9 mouse cellular contexts compared by ENCODE assay signal in the genomic region with DNA sequence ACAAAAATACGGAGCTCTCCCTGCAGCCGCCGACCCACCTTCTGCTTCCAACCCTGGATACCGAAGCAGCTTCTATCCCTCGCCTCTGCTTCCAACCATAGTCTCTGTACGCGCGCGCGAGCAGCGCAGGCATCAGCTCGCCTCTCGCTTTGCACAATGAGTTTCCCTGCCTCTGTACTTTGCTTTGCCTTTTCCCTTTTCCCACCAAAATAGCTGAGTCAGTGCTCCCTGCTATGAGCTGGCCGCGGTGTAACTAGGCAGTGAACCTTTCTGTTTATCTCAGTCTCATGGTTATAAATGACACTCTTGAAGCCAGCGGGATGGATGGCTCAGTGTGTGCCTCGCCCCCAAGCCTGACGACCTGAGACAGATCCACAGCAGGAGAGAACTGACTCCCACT.
A peak's percentile ranks its signal among the peaks of the same experiment; 100 is the strongest.
DNase-seq lines count a peak whose midpoint lies in the region; ATAC-seq lines count a peak whose summit lies in the region.
"Had no signal": no experiment of that assay in that cellular context is flagged by ENCODE, and none has a peak within 500 bp of the region (broad histone marks: within the 10 kb centered on the region; RNA-seq: fewer than 3 reads in every experiment).

No protein-coding gene starts in this region.

- no peak overlapping the region for H3K4me3 ChIP-seq in lung, embryonic 15.5 days
- no peak overlapping the region for H3K4me3 ChIP-seq in neural tube, embryonic 15.5 days (replicated peaks)

- 0 out of 2 replicates have a peak overlapping the region, but pooled peaks have one; percentile 10 for H3K4me2 ChIP-seq in lung, embryonic 15.5 days
- H3K4me2 ChIP-seq in neural tube, embryonic 15.5 days = peak overlapping the region; percentile 34

- no peak overlapping the region for H3K9ac ChIP-seq in lung, embryonic 15.5 days
- no peak overlapping the region for H3K9ac ChIP-seq in neural tube, embryonic 15.5 days (replicated peaks)
- H3K9ac ChIP-seq: liver, embryonic 14.5 days had no signal

- H3K9me3 ChIP-seq in lung, embryonic 15.5 days = no peaks in the 10 kb centered on the region
- no peaks in the 10 kb centered on the region for H3K9me3 ChIP-seq in neural tube, embryonic 15.5 days (replicated peaks)

- H3K27ac ChIP-seq in lung, embryonic 15.5 days = no peak overlapping the region
- H3K27ac ChIP-seq in neural tube, embryonic 15.5 days (replicated peaks) = no peak overlapping the region
- H3K27ac ChIP-seq: liver, embryonic 14.5 days had no signal

- no peak for ATAC-seq in lung, embryonic 15.5 days (ENCODE audit: borderline replicate concordance, extremely low read depth, low FRiP score, low TSS enrichment)
- peak; percentile 53; the same call in 1 of the 2 replicates for ATAC-seq in neural tube, embryonic 15.5 days (ENCODE audit: low FRiP score)

- 1% methylated on average over 18 of the region's 18 CpGs for WGBS in lung, embryonic 15.5 days
- 3% methylated on average over 18 of the region's 18 CpGs for whole genome bisulfite sequencing in neural tube, embryonic 15.5 days

- H3K27me3 ChIP-seq in lung, embryonic 15.5 days = peaks cover 99% of the 10 kb centered on the region
- H3K27me3 ChIP-seq in neural tube, embryonic 15.5 days (replicated peaks) = peaks cover 90% of the 10 kb centered on the region

- DNase-seq in lung, postnatal 25 days (ENCODE audit: low spot score) = no peak
- DNase-seq in fibroblast of lung, adult 2 months (ENCODE audit: low read depth) = peak; percentile 6
- DNase-seq in kidney, postnatal 14 days = peak; percentile 7
- DNase-seq in spleen, postnatal 14 days (ENCODE audit: low spot score in 2 of 2) = no peak
- DNase-seq in ovary, postnatal 10 days (ENCODE audit: low spot score) = no peak
- DNase-seq in ovary, adult 18-20 months (ENCODE audit: low spot score) = no peak

- peaks cover 24% of the 10 kb centered on the region for H3K4me1 ChIP-seq in lung, embryonic 15.5 days
- H3K4me1 ChIP-seq in neural tube, embryonic 15.5 days = peaks cover 36% of the 10 kb centered on the region

- H3K36me3 ChIP-seq in lung, embryonic 15.5 days = no peaks in the 10 kb centered on the region
- no peaks in the 10 kb centered on the region for H3K36me3 ChIP-seq in neural tube, embryonic 15.5 days

Comparison
In these comparisons a context has a peak if more than half of its experiments do, and no peak if none do; other contexts are left out.
1. DNase-seq: peak in fibroblast of lung, adult 2 months (single experiment) and kidney, postnatal 14 days (single experiment); none in lung, postnatal 25 days (single experiment), spleen, postnatal 14 days (0 of 2), ovary, postnatal 10 days (single experiment) and ovary, adult 18-20 months (single experiment).